Mouse (Mus musculus): ENCODE data around the gene Cd4.

DNA sequence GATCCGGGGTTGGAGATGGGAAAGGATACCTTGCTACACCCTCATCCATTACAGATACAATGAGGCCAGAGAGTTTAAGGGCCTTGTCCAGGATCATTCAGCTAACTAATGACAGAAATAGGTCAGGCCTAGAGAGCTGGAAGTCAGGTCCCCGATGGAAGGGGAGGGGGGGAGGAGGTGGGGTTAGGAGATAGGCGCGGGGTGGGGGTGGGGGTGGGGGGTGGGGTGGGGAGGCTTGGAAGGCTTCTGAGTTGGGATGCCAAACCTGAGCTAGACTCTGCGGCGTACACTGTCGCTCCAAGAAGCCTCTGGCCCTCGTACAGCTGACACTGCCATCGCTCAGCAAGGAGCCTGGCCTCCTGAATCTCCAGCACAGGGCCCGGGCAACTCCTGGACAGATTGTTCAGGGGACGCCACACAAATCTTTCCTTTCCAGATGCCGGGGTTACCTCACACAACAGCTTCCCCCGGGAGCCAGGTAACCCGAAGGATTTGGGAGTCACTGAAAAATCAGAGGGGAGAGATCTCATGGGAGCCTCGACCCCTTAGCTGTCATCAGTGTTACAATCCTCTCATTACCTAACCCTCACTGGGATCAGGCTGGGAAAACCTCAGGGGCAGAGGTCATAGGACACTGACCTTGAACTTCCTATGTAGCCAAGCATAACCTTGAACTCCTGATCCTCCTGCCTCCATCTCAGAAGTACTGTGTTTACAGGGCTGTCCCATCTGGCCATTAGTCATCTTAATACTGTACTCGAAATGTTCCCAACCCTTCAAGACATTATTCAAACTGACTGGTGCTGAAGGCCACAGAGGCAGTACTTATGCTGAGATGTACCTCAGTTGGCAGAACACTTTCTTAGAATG lies 17.2 kb upstream of the Cd4 start:
- TF ChIP-seq CTCF (IDR thresholded peaks at IDR 0.05; ENCODE audit: control insufficient read depth, insufficient read depth, insufficient read length): no peak
- TF ChIP-seq MYOD1 (IDR thresholded peaks at IDR 0.05; ENCODE audit: control insufficient read depth, insufficient read length, low read depth): no peak
- no peak for TF ChIP-seq MYOG (IDR thresholded peaks at IDR 0.05; ENCODE audit: control insufficient read depth, extremely low read depth, insufficient read length)
- no peak for TF ChIP-seq USF1 (IDR thresholded peaks at IDR 0.05; ENCODE audit: low read depth)
